Mouse (Mus musculus): ENCODE measurements around the gene Pp2d1. TPM values are rescaled to one million over a fixed set of nuclear protein-coding genes. Genes with fewer than 3 reads are reported as not detected.
"Not testable (repeated sequence)": the region's sequence is repeated elsewhere in the genome, so short reads cannot be mapped to it uniquely, and the experiment has no call there.

The Pp2d1 gene
- not detected for total RNA-seq (2021)
- long read RNA-seq, experiment 1: 0 reads
- long read RNA-seq, experiment 2: 0 reads

- not testable (repeated sequence) for DNase-seq
These were observed at the start of gene Pp2d1 for GRCm38 (mm10) chr17:53539351-53539750. TSS of gene Pp2d1 (minus strand) at chr17:53539451.

GRCm38 (mm10) chr17:53588097-53588855 is 49.0 kb upstream of the Pp2d1 start:
- no peak for DNase-seq

GRCm38 (mm10) chr17:53587074-53587851 is 48.0 kb upstream of the Pp2d1 start:
- peak; percentile 96 for DNase-seq

- DNase-seq: peak; percentile 11
These were observed 44.8 kb upstream of the Pp2d1 start for GRCm38 (mm10) chr17:53583846-53584579.

- DNase-seq: no peak
These were observed 43.6 kb upstream of the Pp2d1 start for GRCm38 (mm10) chr17:53582805-53583204.

GRCm38 (mm10) chr17:53582026-53582585 is 42.9 kb upstream of the Pp2d1 start:
- no peak for DNase-seq

GRCm38 (mm10) chr17:53580237-53580636 is 41.0 kb upstream of the Pp2d1 start:
- DNase-seq: peak; percentile 21

GRCm38 (mm10) chr17:53579612-53580011 is 40.4 kb upstream of the Pp2d1 start:
- no peak for DNase-seq

GRCm38 (mm10) chr17:53578776-53579175 is 39.5 kb upstream of the Pp2d1 start:
- DNase-seq: peak; percentile 37

- DNase-seq: no peak
These were observed 39.0 kb upstream of the Pp2d1 start for GRCm38 (mm10) chr17:53578249-53578648.

GRCm38 (mm10) chr17:53577754-53578153 is 38.5 kb upstream of the Pp2d1 start:
- no peak for DNase-seq

- DNase-seq: no peak
These were observed 37.9 kb upstream of the Pp2d1 start for GRCm38 (mm10) chr17:53577151-53577550.

GRCm38 (mm10) chr17:53573019-53573556 is 33.8 kb upstream of the Pp2d1 start:
- no peak for DNase-seq

- DNase-seq: not testable (repeated sequence)
These were observed 31.7 kb upstream of the Pp2d1 start for GRCm38 (mm10) chr17:53570932-53571331.

GRCm38 (mm10) chr17:53570361-53570875 is 31.2 kb upstream of the Pp2d1 start:
- DNase-seq: peak; percentile 25

- DNase-seq: peak; percentile 88
These were observed 30.6 kb upstream of the Pp2d1 start for GRCm38 (mm10) chr17:53569829-53570228.

GRCm38 (mm10) chr17:53568734-53569386 is 29.6 kb upstream of the Pp2d1 start:
- DNase-seq: peak; percentile 12

GRCm38 (mm10) chr17:53568118-53568517 is 28.9 kb upstream of the Pp2d1 start:
- DNase-seq: peak; percentile 89

GRCm38 (mm10) chr17:53567346-53568101 is 28.3 kb upstream of the Pp2d1 start:
- DNase-seq: peak; percentile 70

GRCm38 (mm10) chr17:53566919-53567345 is 27.7 kb upstream of the Pp2d1 start:
- peak; percentile 82 for DNase-seq
